Mouse (Mus musculus): ENCODE measurements around the gene Zbtb37. TPM values are rescaled to one million over a fixed set of nuclear protein-coding genes. Genes with fewer than 3 reads are reported as not detected.

Gene Zbtb37
- polyA plus RNA-seq, 1 experiment: 15.5 TPM

DNA sequence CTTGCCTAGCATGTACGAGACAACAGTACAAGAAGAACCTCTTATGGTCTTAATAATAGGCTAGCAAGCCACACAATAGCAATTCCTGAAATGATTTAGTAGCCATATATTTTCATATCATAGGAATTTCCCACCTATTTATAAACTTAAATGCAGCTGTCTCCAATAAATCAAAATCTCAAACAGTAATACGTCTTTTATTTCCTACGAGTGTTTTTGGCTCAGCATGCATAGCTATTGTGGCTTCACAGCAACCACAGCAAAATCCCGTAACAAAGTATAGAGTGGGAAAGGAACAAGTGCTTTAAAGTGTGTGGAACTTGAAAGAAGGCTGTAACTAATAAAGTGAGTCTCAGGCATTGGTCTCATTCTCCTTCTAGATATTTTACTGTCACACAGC lies 24.2 kb downstream of the Zbtb37 start:
- no peaks in the 10 kb centered on the region for H3K9me3 ChIP-seq (replicated peaks; ENCODE audit: control insufficient read depth, insufficient read depth, low read length, poor library complexity, severe bottlenecking)
- no peaks in the 10 kb centered on the region for H3K27me3 ChIP-seq (ENCODE audit: control insufficient read depth, insufficient read depth, low read length, poor library complexity, severe bottlenecking)
- peaks cover 2% of the 10 kb centered on the region; the same call in 1 of the 2 replicates for H3K36me3 ChIP-seq (ENCODE audit: control insufficient read depth, insufficient read depth, low read length, poor library complexity, severe bottlenecking)
- no peak overlapping the region for H3K27ac ChIP-seq (ENCODE audit: insufficient read depth, low read length)
- peaks cover 1% of the 10 kb centered on the region for H3K4me1 ChIP-seq (ENCODE audit: control insufficient read depth, insufficient read depth, low read length)
- no peak overlapping the region for H3K9ac ChIP-seq (ENCODE audit: low read depth, poor library complexity, severe bottlenecking)
- no peak overlapping the region for H3K4me3 ChIP-seq (ENCODE audit: low read depth, low read length)
- TF ChIP-seq POLR2A (IDR thresholded peaks at IDR 0.05; ENCODE audit: insufficient read depth, low read length) (no peak), EP300 (IDR thresholded peaks at IDR 0.05; ENCODE audit: insufficient read depth, low read depth, low read length) (no peak), CTCF (IDR thresholded peaks at IDR 0.05; ENCODE audit: low read depth, low read length) (no peak)

DNA sequence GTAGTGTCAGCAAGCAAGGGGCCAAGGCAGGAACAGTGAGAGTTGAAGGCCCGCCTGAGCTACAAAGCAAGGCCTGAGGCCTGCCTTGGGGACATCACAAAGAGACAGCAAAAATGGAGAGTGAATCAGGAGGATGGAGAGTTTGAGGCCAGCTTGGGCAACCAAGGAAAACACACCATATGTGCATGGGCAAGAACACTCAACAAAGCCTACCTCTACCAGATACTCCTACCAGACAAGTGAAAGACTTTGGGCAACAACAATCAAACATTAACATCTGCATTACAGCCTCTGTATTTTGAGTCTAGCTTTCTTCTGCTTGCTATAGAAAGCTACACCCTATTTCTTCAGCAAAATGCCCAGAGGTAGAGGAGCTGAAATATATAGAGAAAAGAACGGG lies 26.6 kb downstream of the Zbtb37 start:
- H3K27me3 ChIP-seq (ENCODE audit: control insufficient read depth, insufficient read depth, low read length, poor library complexity, severe bottlenecking): no peaks in the 10 kb centered on the region
- H3K4me3 ChIP-seq (ENCODE audit: low read depth, low read length): no peak overlapping the region
- H3K9ac ChIP-seq (ENCODE audit: low read depth, poor library complexity, severe bottlenecking): no peak overlapping the region
- peaks cover 1% of the 10 kb centered on the region for H3K4me1 ChIP-seq (ENCODE audit: control insufficient read depth, insufficient read depth, low read length)
- no peak for TF ChIP-seq POLR2A (IDR thresholded peaks at IDR 0.05; ENCODE audit: insufficient read depth, low read length)
- no peak for TF ChIP-seq CTCF (IDR thresholded peaks at IDR 0.05; ENCODE audit: low read depth, low read length)
- no peak for TF ChIP-seq EP300 (IDR thresholded peaks at IDR 0.05; ENCODE audit: insufficient read depth, low read depth, low read length)
- peaks cover 2% of the 10 kb centered on the region; the same call in 1 of the 2 replicates for H3K36me3 ChIP-seq (ENCODE audit: control insufficient read depth, insufficient read depth, low read length, poor library complexity, severe bottlenecking)
- no peak overlapping the region for H3K27ac ChIP-seq (ENCODE audit: insufficient read depth, low read length)
- no peaks in the 10 kb centered on the region for H3K9me3 ChIP-seq (replicated peaks; ENCODE audit: control insufficient read depth, insufficient read depth, low read length, poor library complexity, severe bottlenecking)

DNA sequence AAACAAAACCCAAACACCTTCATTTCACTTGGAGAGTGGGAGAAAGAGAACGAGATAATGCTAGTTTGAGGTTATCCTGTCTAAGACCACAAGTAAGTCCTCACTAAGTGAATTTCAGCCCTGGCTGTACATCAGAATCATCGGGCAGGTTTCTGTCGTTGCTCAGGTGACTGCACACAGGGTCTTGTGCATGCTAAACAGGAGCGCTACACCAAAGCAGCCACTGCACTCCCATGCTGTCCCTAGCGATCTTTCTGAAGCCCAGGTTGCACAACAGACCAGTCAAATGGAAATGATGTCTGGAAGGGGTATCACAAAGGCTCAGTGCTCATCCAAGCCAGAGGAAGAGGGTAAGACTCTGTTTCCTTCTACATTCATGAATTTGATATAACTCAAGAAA lies 28.2 kb downstream of the Zbtb37 start:
- H3K4me3 ChIP-seq (ENCODE audit: low read depth, low read length): no peak overlapping the region
- no peaks in the 10 kb centered on the region for H3K27me3 ChIP-seq (ENCODE audit: control insufficient read depth, insufficient read depth, low read length, poor library complexity, severe bottlenecking)
- no peak overlapping the region for H3K27ac ChIP-seq (ENCODE audit: insufficient read depth, low read length)
- H3K9me3 ChIP-seq (replicated peaks; ENCODE audit: control insufficient read depth, insufficient read depth, low read length, poor library complexity, severe bottlenecking): no peaks in the 10 kb centered on the region
- H3K9ac ChIP-seq (ENCODE audit: low read depth, poor library complexity, severe bottlenecking): no peak overlapping the region
- peaks cover 1% of the 10 kb centered on the region for H3K4me1 ChIP-seq (ENCODE audit: control insufficient read depth, insufficient read depth, low read length)
- H3K36me3 ChIP-seq (ENCODE audit: control insufficient read depth, insufficient read depth, low read length, poor library complexity, severe bottlenecking): no peaks in the 10 kb centered on the region
- TF ChIP-seq EP300 (IDR thresholded peaks at IDR 0.05; ENCODE audit: insufficient read depth, low read depth, low read length) (no peak), POLR2A (IDR thresholded peaks at IDR 0.05; ENCODE audit: insufficient read depth, low read length) (no peak), CTCF (IDR thresholded peaks at IDR 0.05; ENCODE audit: low read depth, low read length) (no peak)

DNA sequence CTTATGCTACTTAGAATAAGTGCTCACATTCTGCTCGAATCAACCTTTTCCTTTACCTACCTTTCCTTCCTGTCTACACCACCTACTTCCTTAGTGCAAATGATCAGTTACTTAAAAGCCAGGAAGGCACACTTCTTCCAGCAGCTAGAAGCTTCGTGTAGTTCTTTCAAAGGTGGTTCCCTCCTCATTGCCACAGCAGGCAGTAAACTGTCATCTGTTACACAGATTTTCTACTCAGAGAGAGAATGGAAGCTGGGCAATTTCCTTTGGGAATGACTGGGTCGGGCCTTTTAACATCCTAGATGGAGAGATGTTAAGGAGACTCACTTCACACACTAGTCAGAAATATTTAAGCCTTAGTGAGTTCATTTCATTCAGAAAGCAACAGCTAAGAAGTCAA lies 29.1 kb downstream of the Zbtb37 start:
- peaks cover 1% of the 10 kb centered on the region for H3K4me1 ChIP-seq (ENCODE audit: control insufficient read depth, insufficient read depth, low read length)

DNA sequence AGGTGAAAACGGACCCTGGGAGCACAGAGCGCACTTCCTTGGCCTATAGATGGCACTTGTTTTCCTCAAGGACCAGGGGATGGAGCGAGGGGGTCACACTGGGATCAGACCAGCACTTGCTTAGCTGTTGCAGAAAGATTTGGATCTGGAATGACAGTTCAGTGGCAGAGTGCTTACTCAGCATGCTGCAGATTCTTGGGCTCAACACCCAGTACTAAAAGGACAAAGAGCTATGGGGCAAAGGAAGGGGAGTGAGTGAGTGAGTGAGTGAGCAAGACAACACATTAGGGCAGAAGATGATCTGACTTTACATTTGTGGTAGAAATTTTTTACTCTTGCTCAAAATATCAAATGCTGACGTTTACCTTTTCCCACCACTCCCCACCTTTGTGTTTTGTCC lies 29.7 kb downstream of the Zbtb37 start:
- Histone ChIP-seq H3K4me3 (ENCODE audit: low read depth, low read length) (no peak overlapping the region), H3K27ac (ENCODE audit: insufficient read depth, low read length) (no peak overlapping the region), H3K9ac (ENCODE audit: low read depth, poor library complexity, severe bottlenecking) (no peak overlapping the region), H3K36me3 (ENCODE audit: control insufficient read depth, insufficient read depth, low read length, poor library complexity, severe bottlenecking) (no peaks in the 10 kb centered on the region), H3K4me1 (ENCODE audit: control insufficient read depth, insufficient read depth, low read length) (peaks cover 1% of the 10 kb centered on the region), H3K27me3 (ENCODE audit: control insufficient read depth, insufficient read depth, low read length, poor library complexity, severe bottlenecking) (no peaks in the 10 kb centered on the region), H3K9me3 (replicated peaks; ENCODE audit: control insufficient read depth, insufficient read depth, low read length, poor library complexity, severe bottlenecking) (no peaks in the 10 kb centered on the region)
- TF ChIP-seq POLR2A (IDR thresholded peaks at IDR 0.05; ENCODE audit: insufficient read depth, low read length) (no peak), CTCF (IDR thresholded peaks at IDR 0.05; ENCODE audit: low read depth, low read length) (no peak), EP300 (IDR thresholded peaks at IDR 0.05; ENCODE audit: insufficient read depth, low read depth, low read length) (no peak)

More for the DNA sequence above, 29.1 kb downstream of the Zbtb37 start:
- Histone ChIP-seq H3K9ac (ENCODE audit: low read depth, poor library complexity, severe bottlenecking) (no peak overlapping the region), H3K27me3 (ENCODE audit: control insufficient read depth, insufficient read depth, low read length, poor library complexity, severe bottlenecking) (no peaks in the 10 kb centered on the region), H3K27ac (ENCODE audit: insufficient read depth, low read length) (no peak overlapping the region), H3K36me3 (ENCODE audit: control insufficient read depth, insufficient read depth, low read length, poor library complexity, severe bottlenecking) (no peaks in the 10 kb centered on the region), H3K9me3 (replicated peaks; ENCODE audit: control insufficient read depth, insufficient read depth, low read length, poor library complexity, severe bottlenecking) (no peaks in the 10 kb centered on the region), H3K4me3 (ENCODE audit: low read depth, low read length) (no peak overlapping the region)
- no peak for TF ChIP-seq CTCF (IDR thresholded peaks at IDR 0.05; ENCODE audit: low read depth, low read length)
- TF ChIP-seq EP300 (IDR thresholded peaks at IDR 0.05; ENCODE audit: insufficient read depth, low read depth, low read length): no peak
- TF ChIP-seq POLR2A (IDR thresholded peaks at IDR 0.05; ENCODE audit: insufficient read depth, low read length): no peak

DNA sequence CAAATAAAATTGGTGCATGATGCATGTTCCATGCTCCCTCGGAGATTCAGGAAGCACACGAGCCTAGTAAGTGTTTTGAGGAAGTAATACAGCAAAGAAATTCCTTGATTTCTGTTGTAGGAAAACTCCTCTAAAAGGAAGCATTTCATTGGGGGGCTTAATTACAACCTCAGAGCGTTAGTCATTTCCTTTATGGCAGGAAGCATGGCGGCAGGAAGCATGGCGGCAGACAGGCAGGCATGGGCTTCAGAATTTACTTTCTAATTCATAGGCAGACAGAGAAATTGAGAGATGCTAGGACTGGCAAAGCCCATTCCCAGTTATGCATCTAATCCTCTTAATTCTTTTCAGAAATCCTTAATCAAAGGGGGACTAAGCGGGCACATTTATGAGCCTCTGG lies 40.8 kb downstream of the Zbtb37 start:
- Histone ChIP-seq H3K36me3 (ENCODE audit: control insufficient read depth, insufficient read depth, low read length, poor library complexity, severe bottlenecking) (no peaks in the 10 kb centered on the region), H3K27me3 (ENCODE audit: control insufficient read depth, insufficient read depth, low read length, poor library complexity, severe bottlenecking) (no peaks in the 10 kb centered on the region), H3K9me3 (replicated peaks; ENCODE audit: control insufficient read depth, insufficient read depth, low read length, poor library complexity, severe bottlenecking) (no peaks in the 10 kb centered on the region), H3K27ac (ENCODE audit: insufficient read depth, low read length) (no peak overlapping the region), H3K9ac (ENCODE audit: low read depth, poor library complexity, severe bottlenecking) (no peak overlapping the region), H3K4me1 (ENCODE audit: control insufficient read depth, insufficient read depth, low read length) (no peaks in the 10 kb centered on the region), H3K4me3 (ENCODE audit: low read depth, low read length) (no peak overlapping the region)
- no peak for TF ChIP-seq EP300 (IDR thresholded peaks at IDR 0.05; ENCODE audit: insufficient read depth, low read depth, low read length)
- TF ChIP-seq POLR2A (IDR thresholded peaks at IDR 0.05; ENCODE audit: insufficient read depth, low read length): no peak
- no peak for TF ChIP-seq CTCF (IDR thresholded peaks at IDR 0.05; ENCODE audit: low read depth, low read length)
